Mouse (Mus musculus): ENCODE results near the gene Sema7a. TPM values are rescaled to one million over a fixed set of nuclear protein-coding genes. Genes with fewer than 3 reads are reported as not detected.

Gene Sema7a
- polyA plus RNA-seq, 1 experiment from 2014 or later = 0.44 TPM

DNA sequence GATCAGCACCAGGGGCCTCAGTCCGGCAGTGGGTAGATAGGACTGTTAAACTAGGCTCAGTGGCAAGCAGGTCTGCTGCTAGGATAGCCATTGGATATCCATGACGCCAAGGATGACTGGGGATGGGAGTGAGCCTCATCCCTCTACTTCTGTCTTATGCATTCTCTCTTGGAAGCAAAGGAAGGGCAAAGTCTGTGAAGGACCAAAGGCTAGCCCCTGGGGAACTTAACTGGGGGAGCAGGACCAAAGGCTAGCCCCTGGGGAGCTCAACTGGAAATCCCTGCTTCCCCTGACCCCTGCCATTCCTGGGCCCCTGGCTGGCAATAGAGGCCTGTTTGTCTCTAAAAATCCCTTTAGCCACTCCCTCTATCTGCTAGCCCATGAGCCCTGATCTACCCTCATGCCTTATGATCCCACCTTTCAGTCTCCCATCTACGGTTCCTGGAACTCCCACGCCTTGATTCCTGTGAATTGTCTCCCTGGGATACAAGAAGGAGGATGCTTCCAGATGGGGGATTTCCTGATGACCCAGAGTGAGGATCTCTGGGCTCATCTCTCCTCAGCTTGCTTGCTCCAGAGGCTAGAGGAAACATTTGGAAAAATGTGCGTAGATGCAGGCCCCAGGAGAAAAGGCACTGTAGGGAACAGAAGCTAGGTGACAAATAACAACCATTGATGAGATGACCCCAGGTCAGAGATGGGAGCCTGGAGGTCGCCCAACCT is 24.8 kb downstream of the Sema7a start:
- H3K36me3 ChIP-seq = no peaks in the 10 kb centered on the region
- H3K27ac ChIP-seq = no peak overlapping the region
- no peaks in the 10 kb centered on the region for H3K9me3 ChIP-seq
- ATAC-seq (ENCODE audit: insufficient number of reproducible peaks, low FRiP score, low TSS enrichment, low read depth) = no peak
- no peak overlapping the region for H3K9ac ChIP-seq
- H3K4me2 ChIP-seq = no peak overlapping the region
- no peaks in the 10 kb centered on the region for H3K27me3 ChIP-seq
- WGBS = 82% methylated on average over 6 of the region's 6 CpGs
- H3K4me3 ChIP-seq = no peak overlapping the region
- no peaks in the 10 kb centered on the region for H3K4me1 ChIP-seq

DNA sequence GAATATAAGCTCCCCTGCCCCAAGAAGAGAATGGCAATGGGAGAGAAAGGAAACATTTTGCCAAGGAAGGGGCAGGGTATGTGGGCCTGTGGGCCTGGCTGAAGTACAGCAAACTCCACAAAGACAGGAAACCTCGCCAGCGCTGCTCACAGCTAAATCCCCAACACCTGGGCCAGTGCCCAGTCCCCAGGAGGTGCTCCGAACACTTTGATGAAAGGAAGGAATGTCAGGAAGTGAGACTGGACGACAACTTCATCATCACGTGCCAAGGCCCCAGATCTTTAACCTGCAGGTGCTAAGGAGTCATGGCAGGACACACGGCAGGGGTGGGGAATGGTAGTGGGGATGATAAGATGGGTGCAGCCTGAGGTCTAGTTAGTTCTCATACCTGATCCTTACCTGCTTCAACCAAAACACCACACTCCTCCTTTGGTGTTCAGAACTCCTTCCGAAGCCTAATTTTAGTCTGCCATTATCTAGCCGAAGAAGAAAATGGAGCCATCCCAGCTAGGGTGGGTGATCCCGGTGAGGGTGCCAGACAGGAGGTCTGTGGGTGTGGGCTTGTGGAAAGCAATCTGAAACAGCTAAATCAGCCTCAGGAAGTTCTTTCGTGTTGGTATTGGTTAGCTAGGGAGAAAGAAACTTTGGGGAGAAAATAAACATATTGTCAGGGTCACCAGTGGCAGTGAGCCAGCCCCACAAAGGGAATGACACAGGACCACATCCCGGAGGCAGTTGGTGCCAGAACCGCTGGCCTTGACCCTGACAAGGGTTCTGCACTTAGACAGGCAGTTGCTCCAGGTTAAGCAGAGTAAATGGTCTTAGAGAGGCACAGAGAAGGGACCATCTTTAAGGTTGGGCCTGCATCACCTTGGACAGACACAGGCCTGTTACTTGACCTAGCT is 25.6 kb downstream of the Sema7a start:
- Histone ChIP-seq H3K4me3 (no peak overlapping the region), H3K9me3 (no peaks in the 10 kb centered on the region), H3K4me1 (0 out of 2 replicates have a peak, but pooled peaks cover 3% of the 10 kb centered on the region), H3K27ac (no peak overlapping the region), H3K27me3 (no peaks in the 10 kb centered on the region), H3K4me2 (no peak overlapping the region), H3K9ac (no peak overlapping the region), H3K36me3 (no peaks in the 10 kb centered on the region)
- WGBS = 54% methylated on average over 12 of the region's 12 CpGs
- no peak for ATAC-seq (ENCODE audit: insufficient number of reproducible peaks, low FRiP score, low TSS enrichment, low read depth)

DNA sequence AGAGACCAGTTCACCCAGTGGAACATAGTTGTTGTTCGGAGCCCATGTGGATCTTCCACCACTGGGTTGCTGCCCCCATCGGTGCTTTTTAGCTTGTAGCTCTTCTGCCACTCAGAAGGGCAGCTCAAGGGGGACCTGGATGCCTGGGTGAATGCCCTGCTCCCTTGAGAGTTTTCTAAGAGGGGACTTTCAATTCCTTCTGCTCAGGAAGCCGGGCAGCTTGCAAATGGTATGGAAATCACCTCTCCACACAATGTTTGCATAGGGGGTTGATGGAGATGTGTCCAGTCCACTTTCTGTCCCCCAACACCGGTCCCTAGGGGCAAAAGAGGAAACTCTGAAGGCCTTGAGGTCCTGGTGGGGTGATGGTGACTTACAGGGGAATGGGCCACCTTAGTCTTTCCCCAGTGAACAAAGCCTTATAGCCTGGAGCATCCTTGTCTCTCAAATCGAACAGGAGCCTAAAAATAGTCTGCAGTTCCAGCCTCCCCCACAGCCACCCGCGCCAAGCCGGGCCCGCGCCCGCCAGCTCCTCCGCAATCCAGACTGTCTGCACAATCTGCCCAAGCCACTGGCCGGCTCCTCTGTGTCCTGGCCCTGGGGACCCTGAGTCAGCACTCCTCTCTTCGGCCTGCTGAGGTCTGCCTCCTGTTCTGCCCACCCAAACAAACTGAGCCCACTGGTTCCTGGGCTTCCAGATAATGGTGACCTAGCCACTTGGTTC is 27.5 kb downstream of the Sema7a start:
- H3K27ac ChIP-seq = no peak overlapping the region
- H3K9me3 ChIP-seq = no peaks in the 10 kb centered on the region
- 78% methylated on average over 14 of the region's 14 CpGs for WGBS
- H3K27me3 ChIP-seq = no peaks in the 10 kb centered on the region
- ATAC-seq (ENCODE audit: insufficient number of reproducible peaks, low FRiP score, low TSS enrichment, low read depth) = no peak
- H3K36me3 ChIP-seq = no peaks in the 10 kb centered on the region
- no peak overlapping the region for H3K4me3 ChIP-seq
- H3K4me1 ChIP-seq = peaks cover 10% of the 10 kb centered on the region
- no peak overlapping the region for H3K9ac ChIP-seq
- H3K4me2 ChIP-seq = no peak overlapping the region

DNA sequence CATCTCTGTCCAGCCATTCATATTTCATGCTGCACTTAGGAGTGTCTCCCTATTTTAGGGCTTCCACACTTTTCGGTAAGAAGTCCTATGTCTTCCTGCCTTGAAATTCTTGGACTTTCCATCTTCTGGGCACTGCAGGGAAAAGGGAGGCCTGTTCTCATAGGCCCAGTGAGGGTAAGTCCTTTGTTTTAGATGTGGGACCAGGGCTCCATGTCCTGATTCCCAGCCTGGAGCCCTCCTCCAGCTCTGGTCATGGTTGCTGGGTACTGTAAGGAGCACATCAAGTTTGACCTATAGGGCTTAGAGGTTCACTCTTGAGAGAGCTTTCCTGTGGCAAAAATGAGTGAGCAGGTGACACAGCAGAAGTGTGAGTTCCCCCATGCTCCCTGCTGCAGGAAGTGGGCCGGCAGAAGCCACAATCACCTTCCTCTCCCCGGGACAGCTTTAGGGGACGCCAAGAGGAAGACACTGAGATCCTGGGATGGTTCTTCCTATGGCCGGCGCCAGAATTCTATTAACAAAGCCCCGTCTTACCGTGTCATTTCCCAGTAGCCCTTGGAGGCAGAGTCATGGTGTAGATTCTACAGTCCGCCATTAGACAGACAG is 28.4 kb downstream of the Sema7a start:
- no peaks in the 10 kb centered on the region for H3K36me3 ChIP-seq
- H3K27ac ChIP-seq = no peak overlapping the region
- ATAC-seq (ENCODE audit: insufficient number of reproducible peaks, low FRiP score, low TSS enrichment, low read depth) = no peak
- WGBS = 81% methylated on average over 9 of the region's 9 CpGs
- peaks cover 19% of the 10 kb centered on the region for H3K4me1 ChIP-seq
- H3K4me3 ChIP-seq = no peak overlapping the region
- H3K27me3 ChIP-seq = no peaks in the 10 kb centered on the region
- H3K9me3 ChIP-seq = no peaks in the 10 kb centered on the region
- H3K9ac ChIP-seq = no peak overlapping the region
- no peak overlapping the region for H3K4me2 ChIP-seq

DNA sequence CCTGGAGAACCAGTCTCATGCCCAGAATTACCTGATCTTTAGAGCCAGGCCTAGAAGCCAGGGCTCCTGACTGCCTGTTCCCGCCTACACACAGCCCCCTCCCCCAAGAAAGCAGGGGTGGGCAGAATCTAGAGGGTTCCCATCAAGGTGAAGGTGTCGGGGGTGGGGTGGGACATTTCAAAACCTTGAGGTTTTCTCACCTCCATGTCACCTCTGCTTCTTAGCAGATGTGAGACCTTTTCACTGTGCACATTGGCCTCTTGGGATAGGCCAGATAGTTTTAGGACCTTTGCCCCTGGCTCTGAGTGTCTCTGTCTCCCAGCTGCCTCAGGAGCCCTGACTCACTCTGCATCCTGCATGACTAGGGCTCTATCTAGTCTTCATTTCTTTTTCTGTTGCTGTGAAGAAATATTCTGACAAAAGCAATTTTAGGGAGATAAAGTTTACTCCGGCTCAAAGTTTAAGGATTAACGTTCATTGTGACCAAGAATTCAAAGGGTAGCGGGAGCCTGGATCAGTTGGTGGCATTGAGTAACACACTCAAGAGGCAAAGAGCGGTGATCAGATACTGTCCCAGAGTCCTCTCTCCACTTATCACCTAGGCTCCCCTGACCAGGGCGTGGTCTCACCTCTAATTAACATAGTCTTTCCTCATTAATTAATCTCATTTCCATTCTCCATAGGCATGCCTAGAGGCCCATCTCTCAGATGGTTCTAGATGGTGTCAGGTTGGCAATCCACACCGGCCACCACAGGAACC is 29.1 kb downstream of the Sema7a start:
- no peak for ATAC-seq (ENCODE audit: insufficient number of reproducible peaks, low FRiP score, low TSS enrichment, low read depth)
- no peak overlapping the region for H3K4me2 ChIP-seq
- no peaks in the 10 kb centered on the region for H3K27me3 ChIP-seq
- peaks cover 23% of the 10 kb centered on the region for H3K4me1 ChIP-seq
- no peak overlapping the region for H3K4me3 ChIP-seq
- H3K27ac ChIP-seq = no peak overlapping the region
- H3K9me3 ChIP-seq = no peaks in the 10 kb centered on the region
- no peaks in the 10 kb centered on the region for H3K36me3 ChIP-seq
- 87% methylated on average over 8 of the region's 8 CpGs for whole genome bisulfite sequencing
- H3K9ac ChIP-seq = no peak overlapping the region

DNA sequence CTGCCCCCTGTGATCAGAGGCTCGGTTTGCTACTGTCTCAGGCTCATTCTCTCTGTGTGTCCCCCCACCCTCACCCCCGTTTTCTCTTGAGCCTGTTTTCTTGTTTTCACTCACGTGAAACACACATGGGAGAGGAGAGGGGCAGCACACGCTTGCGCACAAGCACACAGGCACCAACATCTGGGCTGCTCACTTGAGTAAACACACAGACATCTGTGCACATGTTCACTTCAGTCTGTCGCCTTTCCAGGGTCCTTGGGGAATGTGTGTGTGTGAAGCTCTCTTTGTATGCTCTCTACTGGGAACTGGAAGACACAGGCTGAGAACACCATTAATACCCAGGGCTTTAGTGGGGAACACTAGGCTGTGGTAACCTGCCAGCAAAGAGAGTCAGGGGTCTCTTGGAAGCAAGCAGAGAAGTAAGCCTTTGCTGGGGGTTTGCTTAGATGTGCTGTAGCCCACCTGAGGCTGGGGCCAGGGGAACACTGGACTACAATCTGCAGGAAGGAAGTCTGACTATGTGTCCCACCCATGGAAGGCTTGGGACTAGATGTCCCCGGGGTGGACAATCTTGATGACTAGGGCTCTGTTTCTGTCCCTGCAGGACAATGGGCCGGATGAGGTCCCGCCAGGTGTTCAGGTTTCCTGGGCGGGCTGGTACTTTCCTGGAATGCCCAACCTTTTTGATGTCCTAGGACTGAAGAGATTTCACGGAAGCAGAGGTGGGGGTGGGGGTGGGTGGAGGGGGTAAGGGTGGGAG is 30.0 kb downstream of the Sema7a start:
- WGBS = 69% methylated on average over 11 of the region's 11 CpGs
- no peak overlapping the region for H3K27ac ChIP-seq
- H3K27me3 ChIP-seq = no peaks in the 10 kb centered on the region
- ATAC-seq (ENCODE audit: insufficient number of reproducible peaks, low FRiP score, low TSS enrichment, low read depth) = no peak
- peaks cover 23% of the 10 kb centered on the region for H3K4me1 ChIP-seq
- H3K4me3 ChIP-seq = no peak overlapping the region
- no peak overlapping the region for H3K4me2 ChIP-seq
- no peaks in the 10 kb centered on the region for H3K36me3 ChIP-seq
- H3K9me3 ChIP-seq = no peaks in the 10 kb centered on the region
- H3K9ac ChIP-seq = no peak overlapping the region

DNA sequence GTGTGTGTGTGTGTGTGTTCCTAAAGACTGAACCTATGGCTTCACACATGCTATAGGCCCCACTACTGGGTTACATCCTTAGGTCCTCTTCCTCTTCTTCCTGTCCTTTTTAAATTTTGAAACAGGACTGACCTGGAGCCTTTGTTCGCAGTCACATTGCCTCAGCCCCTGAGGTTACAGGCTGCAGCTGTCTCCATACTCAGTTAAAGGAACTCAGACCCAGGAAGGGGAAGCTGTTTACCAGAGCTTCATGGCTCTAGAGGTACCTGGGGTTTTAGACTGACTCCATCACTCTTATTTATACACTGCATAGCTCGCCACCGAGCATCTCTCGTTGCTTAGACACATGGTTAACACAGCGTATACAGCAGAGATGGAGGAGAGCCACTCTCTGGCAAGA is 31.5 kb downstream of the Sema7a start:
- Histone ChIP-seq H3K4me1 (peaks cover 23% of the 10 kb centered on the region), H3K27me3 (no peaks in the 10 kb centered on the region), H3K9me3 (no peaks in the 10 kb centered on the region), H3K36me3 (no peaks in the 10 kb centered on the region), H3K4me3 (no peak overlapping the region), H3K9ac (no peak overlapping the region), H3K4me2 (no peak overlapping the region), H3K27ac (no peak overlapping the region)
- no peak for ATAC-seq (ENCODE audit: insufficient number of reproducible peaks, low FRiP score, low TSS enrichment, low read depth)
- WGBS = 87% methylated on average over 5 of the region's 5 CpGs

DNA sequence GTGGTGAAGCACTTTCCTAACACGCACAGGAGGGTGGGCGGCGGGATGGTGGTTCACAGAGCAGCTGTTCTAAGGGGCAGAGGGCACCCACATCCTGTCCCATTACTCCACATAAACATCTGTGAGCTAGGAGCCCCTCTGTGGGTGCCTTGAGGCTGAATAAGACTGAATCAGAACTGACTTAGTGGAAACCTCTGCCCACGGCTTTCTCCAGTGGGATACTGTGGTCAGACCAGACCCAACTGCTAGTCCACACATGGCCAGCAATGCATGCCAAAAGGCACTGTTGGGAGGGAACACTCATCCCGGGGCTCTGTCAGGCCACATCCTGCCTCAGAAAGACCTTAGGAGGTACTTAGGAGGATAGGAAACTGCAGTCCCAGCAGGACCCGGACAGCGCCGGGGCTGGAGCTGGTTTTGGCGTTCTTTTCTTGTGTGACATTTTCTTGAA is 32.3 kb downstream of the Sema7a start:
- H3K27ac ChIP-seq = no peak overlapping the region
- WGBS = 50% methylated on average over 9 of the region's 9 CpGs
- no peaks in the 10 kb centered on the region for H3K9me3 ChIP-seq

DNA sequence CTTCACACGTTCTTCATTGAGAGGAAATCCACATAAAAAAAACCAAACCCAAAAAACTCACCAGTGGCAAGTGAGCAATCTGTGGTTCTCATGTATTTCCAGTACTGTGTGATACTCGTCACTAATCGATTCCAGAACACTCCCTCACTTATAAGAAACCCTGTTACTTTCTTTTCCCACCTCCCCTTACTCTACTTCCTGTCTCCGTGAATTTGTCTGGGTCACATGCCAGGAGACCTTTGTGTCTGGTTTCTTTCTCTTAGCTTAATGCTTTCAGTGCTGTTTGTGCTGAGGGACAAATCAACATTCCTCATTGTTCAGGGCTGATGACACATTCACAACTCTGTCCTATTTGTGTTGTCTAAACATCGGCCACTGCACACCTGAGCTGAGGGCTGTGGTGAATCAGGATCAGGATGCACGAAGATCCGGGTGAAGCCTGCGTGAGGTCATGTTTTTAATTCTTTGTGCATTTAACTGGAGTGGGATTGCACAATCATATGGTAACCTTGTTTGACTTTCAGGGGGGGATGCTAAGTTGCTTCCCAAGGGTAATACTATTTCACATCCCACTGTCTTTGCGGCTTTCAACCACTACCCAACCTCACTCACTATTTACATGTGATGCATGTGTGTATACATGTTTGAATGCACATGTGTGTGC is 33.0 kb downstream of the Sema7a start:
- no peak overlapping the region for H3K27ac ChIP-seq
- WGBS = 44% methylated on average over 9 of the region's 9 CpGs
- H3K4me1 ChIP-seq = peaks cover 23% of the 10 kb centered on the region
- no peak for ATAC-seq (ENCODE audit: insufficient number of reproducible peaks, low FRiP score, low TSS enrichment, low read depth)
- no peak overlapping the region for H3K4me3 ChIP-seq
- no peaks in the 10 kb centered on the region for H3K9me3 ChIP-seq
- H3K36me3 ChIP-seq = no peaks in the 10 kb centered on the region
- H3K9ac ChIP-seq = no peak overlapping the region
- no peak overlapping the region for H3K4me2 ChIP-seq
- no peaks in the 10 kb centered on the region for H3K27me3 ChIP-seq

More for the DNA sequence above, 32.3 kb downstream of the Sema7a start:
- Histone ChIP-seq H3K4me2 (no peak overlapping the region), H3K36me3 (no peaks in the 10 kb centered on the region), H3K4me3 (no peak overlapping the region), H3K27me3 (no peaks in the 10 kb centered on the region), H3K9ac (no peak overlapping the region), H3K4me1 (peaks cover 23% of the 10 kb centered on the region)
- no peak for ATAC-seq (ENCODE audit: insufficient number of reproducible peaks, low FRiP score, low TSS enrichment, low read depth)

DNA sequence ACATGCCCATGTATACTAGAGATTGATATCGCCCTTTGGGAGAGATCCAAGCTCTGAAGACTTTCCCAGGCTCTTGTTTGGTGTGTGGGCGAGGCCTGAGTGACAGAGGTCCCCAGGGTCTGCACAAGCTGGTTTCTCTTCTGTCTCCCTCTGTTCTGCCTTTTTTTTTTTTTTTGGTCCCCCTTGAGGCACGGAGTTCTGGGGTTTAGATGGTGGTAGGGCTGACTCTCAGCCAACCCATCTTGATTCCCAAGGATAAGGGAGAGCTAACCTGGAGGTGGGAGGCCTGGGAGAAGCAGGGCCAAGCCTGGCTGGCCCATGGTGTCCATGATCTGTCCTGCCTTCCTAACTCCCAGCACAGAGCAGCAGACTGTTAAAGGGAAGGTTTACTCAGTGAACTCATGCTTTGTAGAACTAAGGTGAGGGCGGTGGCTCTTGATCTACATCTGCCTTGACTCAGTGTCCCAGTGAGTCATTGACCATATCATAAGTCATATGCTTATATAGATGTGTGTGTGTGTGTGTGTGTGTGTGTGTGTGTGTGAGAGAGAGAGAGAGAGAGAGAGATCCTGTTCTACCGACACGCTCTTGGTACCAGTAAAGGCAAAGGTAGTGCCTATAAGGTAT is 33.6 kb downstream of the Sema7a start:
- Histone ChIP-seq H3K9ac (no peak overlapping the region), H3K4me3 (no peak overlapping the region), H3K27ac (no peak overlapping the region), H3K27me3 (no peaks in the 10 kb centered on the region), H3K36me3 (no peaks in the 10 kb centered on the region), H3K4me2 (no peak overlapping the region), H3K9me3 (no peaks in the 10 kb centered on the region), H3K4me1 (peaks cover 23% of the 10 kb centered on the region)
- no peak for ATAC-seq (ENCODE audit: insufficient number of reproducible peaks, low FRiP score, low TSS enrichment, low read depth)
- 80% methylated on average over 6 of the region's 6 CpGs for WGBS
